8 mouse cellular contexts compared by ENCODE assay signal in the genomic region with DNA sequence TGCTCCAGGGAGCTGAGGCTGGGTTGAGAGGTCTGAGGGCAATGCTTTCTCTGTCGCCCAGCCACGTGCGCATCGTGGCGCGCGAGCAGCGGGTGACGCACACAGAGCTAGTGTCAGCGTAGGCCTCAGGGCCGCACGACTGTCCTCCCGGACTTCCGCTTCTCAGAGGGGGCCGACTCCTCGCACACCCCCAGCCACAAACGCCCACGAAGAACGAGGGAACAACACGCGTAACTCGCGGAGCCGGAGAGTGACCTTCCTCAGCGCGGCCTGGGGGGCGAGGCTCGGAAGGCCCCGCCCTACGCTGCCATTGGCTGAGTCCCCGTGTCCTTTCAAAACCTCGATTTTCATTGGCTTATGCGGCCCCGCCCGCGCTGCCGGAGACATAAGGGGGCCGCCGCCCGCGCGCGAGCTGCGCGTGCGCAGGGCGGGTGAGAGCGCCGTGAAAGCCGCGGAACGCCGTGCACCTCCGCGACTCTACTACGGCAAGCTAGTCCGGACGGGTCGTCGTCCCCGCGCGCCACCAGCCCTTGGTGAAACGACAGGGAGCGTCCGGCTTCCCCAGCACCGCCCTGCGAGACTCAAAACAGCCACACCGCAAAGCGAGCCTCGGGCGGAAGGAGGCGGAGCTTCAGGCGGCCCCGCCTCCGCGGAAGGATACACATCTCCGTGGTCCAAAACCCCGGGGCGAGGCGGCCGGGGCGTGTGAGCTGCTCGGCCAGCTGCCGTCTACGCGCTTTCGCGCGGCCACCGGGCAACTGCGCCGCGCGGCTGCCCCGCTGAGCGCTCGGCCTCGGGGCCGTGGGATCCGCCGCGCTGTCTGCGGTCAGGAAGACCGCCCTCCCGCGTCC. TPM values are rescaled to one million over a fixed set of nuclear protein-coding genes. Genes with fewer than 3 reads are reported as not detected.
DNase-seq lines count a peak whose midpoint lies in the region; ATAC-seq and TF ChIP-seq lines count a peak whose summit lies in the region.

TSS of gene Pim3 (plus strand) at position 415 of the 851 bp plus-strand sequence.

- intact Hi-C loops in heart, postnatal 14 days (cut with DNase I): no loop called here

- 0 out of 2 replicates have a peak, but pooled peaks have one; percentile 36 for TF ChIP-seq EP300 in ES-Bruce4 (IDR thresholded peaks at IDR 0.05; ENCODE audit: insufficient read depth, low read depth, low read length)

- no peak for TF ChIP-seq CTCF in ES-Bruce4 (IDR thresholded peaks at IDR 0.05; ENCODE audit: low read depth, low read length)

- peak within 1 kb of the TSS; percentile 28 for H3K27ac ChIP-seq in ES-Bruce4 (ENCODE audit: insufficient read depth, low read length)
- H3K27ac ChIP-seq in forebrain, embryonic 14.5 days (ENCODE audit: low read depth, low read length): peak within 1 kb of the TSS; percentile 98
- H3K27ac ChIP-seq in neural tube, embryonic 15.5 days (replicated peaks): peak within 1 kb of the TSS; percentile 99

- H3K9ac ChIP-seq in ES-Bruce4 (ENCODE audit: low read depth, poor library complexity, severe bottlenecking): peak within 1 kb of the TSS; percentile 95
- peak within 1 kb of the TSS; percentile 89 for H3K9ac ChIP-seq in forebrain, embryonic 14.5 days (ENCODE audit: low read length)
- H3K9ac ChIP-seq in neural tube, embryonic 15.5 days (replicated peaks): peak within 1 kb of the TSS; percentile 87

- peak within 1 kb of the TSS; percentile 88 for H3K4me3 ChIP-seq in ES-Bruce4 (ENCODE audit: low read depth, low read length)
- H3K4me3 ChIP-seq in forebrain, embryonic 14.5 days (ENCODE audit: low read depth, low read length): peak within 1 kb of the TSS; percentile 88
- H3K4me3 ChIP-seq in neural tube, embryonic 15.5 days (replicated peaks): peak within 1 kb of the TSS; percentile 95

- peak; percentile 62 for TF ChIP-seq POLR2A in ES-Bruce4 (IDR thresholded peaks at IDR 0.05; ENCODE audit: insufficient read depth, low read length)

- H3K9me3 ChIP-seq in ES-Bruce4 (replicated peaks; ENCODE audit: control insufficient read depth, insufficient read depth, low read length, poor library complexity, severe bottlenecking): no peaks in the 10 kb centered on the region
- no peaks in the 10 kb centered on the region for H3K9me3 ChIP-seq in forebrain, embryonic 14.5 days (replicated peaks; ENCODE audit: control insufficient read depth, low read length)
- H3K9me3 ChIP-seq in neural tube, embryonic 15.5 days (replicated peaks): no peaks in the 10 kb centered on the region

- no peaks in the 10 kb centered on the region for H3K27me3 ChIP-seq in ES-Bruce4 (ENCODE audit: control insufficient read depth, insufficient read depth, low read length, poor library complexity, severe bottlenecking)
- H3K27me3 ChIP-seq in forebrain, embryonic 14.5 days (replicated peaks; ENCODE audit: control insufficient read depth, insufficient read depth, low read length): no peaks in the 10 kb centered on the region
- H3K27me3 ChIP-seq in neural tube, embryonic 15.5 days (replicated peaks): no peaks in the 10 kb centered on the region

- H3K4me1 ChIP-seq in ES-Bruce4 (ENCODE audit: control insufficient read depth, insufficient read depth, low read length): peaks cover under 1% of the 10 kb centered on the region
- H3K4me1 ChIP-seq in forebrain, embryonic 14.5 days (ENCODE audit: control insufficient read depth, insufficient read depth, low read length): peaks cover 11% of the 10 kb centered on the region
- peaks cover 32% of the 10 kb centered on the region for H3K4me1 ChIP-seq in neural tube, embryonic 15.5 days

- under 1% methylated on average over 99 of the region's 107 CpGs for WGBS in forebrain, embryonic 14.5 days
- under 1% methylated on average over 101 of the region's 107 CpGs for WGBS in neural tube, embryonic 15.5 days

- peak; percentile 99 for DNase-seq in forebrain, embryonic 14.5 days (ENCODE audit: low spot score)
- DNase-seq in heart, postnatal 14 days: peak; percentile 98
- peak; percentile 98 for DNase-seq in layer of hippocampus, adult 11-12 months (ENCODE audit: low spot score)
- DNase-seq in lung, adult 18-20 months: peak; percentile 98
- peak; percentile 96 for DNase-seq in testis, postnatal 14 days (ENCODE audit: low spot score)

- H3K36me3 ChIP-seq in ES-Bruce4 (ENCODE audit: control insufficient read depth, insufficient read depth, low read length, poor library complexity, severe bottlenecking): peaks cover 28% of the 10 kb centered on the region
- H3K36me3 ChIP-seq in forebrain, embryonic 14.5 days (ENCODE audit: control insufficient read depth, insufficient read depth, low read length): peaks cover 28% of the 10 kb centered on the region
- peaks cover 20% of the 10 kb centered on the region for H3K36me3 ChIP-seq in neural tube, embryonic 15.5 days

- ATAC-seq in cerebellum, adult (ENCODE audit: insufficient number of reproducible peaks, low FRiP score, low TSS enrichment): peak; percentile 72
- peak; percentile 88 for ATAC-seq in forebrain, embryonic 14.5 days
- ATAC-seq in neural tube, embryonic 15.5 days (ENCODE audit: low FRiP score): peak; percentile 81

- peak within 1 kb of the TSS; percentile 92 for H3K4me2 ChIP-seq in forebrain, embryonic 14.5 days (ENCODE audit: low read length)
- peak within 1 kb of the TSS; percentile 92 for H3K4me2 ChIP-seq in neural tube, embryonic 15.5 days

RNA-seq across cellular contexts. Expression of gene Pim3, which starts in this region (rescaled TPM):
- polyA plus RNA-seq in ES-Bruce4 (2011; ENCODE audit: insufficient read depth, insufficient read length, low read depth, missing spikeins): 128 and 136 TPM in 2 replicates
- 49.1 and 52.9 TPM in 2 replicates for polyA plus RNA-seq in forebrain, embryonic 14.5 days (2014; fragmentation: Nextera tagmentation; extraction: Ambion mirVana)
- 10 to 100 TPM; 97.7 to 97.8 TPM for total RNA-seq in heart, postnatal 14 days (2021)
- 66.8 and 78.7 TPM in 2 replicates for polyA plus RNA-seq in neural tube, embryonic 15.5 days (2015; fragmentation: Nextera tagmentation; extraction: Ambion mirVana)

Comparison
In these comparisons a context has a peak if more than half of its experiments do, and no peak if none do; other contexts are left out.
1. Peak in every context shown above with its lines: DNase-seq, ATAC-seq, H3K4me3 ChIP-seq and H3K27ac ChIP-seq.
2. H3K27ac ChIP-seq: peak in every context shown above with its lines; median percentile 99 in neural tube, embryonic 15.5 days; 98 in forebrain, embryonic 14.5 days; 28 in ES-Bruce4.